Mouse (Mus musculus) spleen, postnatal 14 days (tissue): ENCODE measurements at regions not wholly inside any gene's neighbourhood (a gene's known extent, or its start where the extent isn't known, plus 50 kb on each side); places are given as distances from the start of the nearest gene placed in this dataset.

Experiments used
- DNase-seq, 2 experiments: peaks; one replicate each; pipeline ENCODE4 v3.0.0; 2021 to 2022; ENCODE audit warnings: low spot score in 2 of 2

- no peak for DNase-seq
Measured at GRCm38 (mm10) chr12:71572833-71573446, 257.9 kb upstream of the Daam1 start.

- no peak for DNase-seq
Measured at GRCm38 (mm10) chr12:71573456-71573855, 257.4 kb upstream of the Daam1 start.

GRCm38 (mm10) chr12:71574685-71575084 lies 256.2 kb upstream of the Daam1 start:
- DNase-seq, result no peak

- DNase-seq, result no peak
Measured at GRCm38 (mm10) chr12:71577349-71577748, 253.5 kb upstream of the Daam1 start.

GRCm38 (mm10) chr12:71578006-71578405 lies 252.9 kb upstream of the Daam1 start:
- DNase-seq, result no peak

- no peak for DNase-seq
Measured at GRCm38 (mm10) chr12:71578912-71579311, 252.0 kb upstream of the Daam1 start.

GRCm38 (mm10) chr12:71580532-71581290 lies 250.2 kb upstream of the Daam1 start:
- no peak for DNase-seq

GRCm38 (mm10) chr12:71584618-71585017 lies 246.3 kb upstream of the Daam1 start:
- no peak for DNase-seq

GRCm38 (mm10) chr12:71598641-71599040 lies 232.2 kb upstream of the Daam1 start:
- DNase-seq, result no peak

GRCm38 (mm10) chr12:71601091-71601690 lies 229.7 kb upstream of the Daam1 start:
- DNase-seq, result no peak

- DNase-seq, result no peak
Measured at GRCm38 (mm10) chr12:71603136-71603535, 227.7 kb upstream of the Daam1 start.

GRCm38 (mm10) chr12:71606366-71606765 lies 224.5 kb upstream of the Daam1 start:
- no peak for DNase-seq

- DNase-seq, result no peak
Measured at GRCm38 (mm10) chr12:71607966-71608365, 222.9 kb upstream of the Daam1 start.

- no peak for DNase-seq
Measured at GRCm38 (mm10) chr12:71613326-71613725, 217.6 kb upstream of the Daam1 start.

GRCm38 (mm10) chr12:71614945-71615344 lies 215.9 kb upstream of the Daam1 start:
- DNase-seq, result no peak

GRCm38 (mm10) chr12:71615383-71615782 lies 215.5 kb upstream of the Daam1 start:
- no peak for DNase-seq

GRCm38 (mm10) chr12:71616121-71616520 lies 214.8 kb upstream of the Daam1 start:
- no peak for DNase-seq

GRCm38 (mm10) chr12:71618466-71618865 lies 212.4 kb upstream of the Daam1 start:
- no peak for DNase-seq

- no peak for DNase-seq
Measured at GRCm38 (mm10) chr12:71618956-71619355, 211.9 kb upstream of the Daam1 start.

GRCm38 (mm10) chr12:71619561-71619960 lies 211.3 kb upstream of the Daam1 start:
- DNase-seq, result no peak

- DNase-seq, result no peak
Measured at GRCm38 (mm10) chr12:71621542-71621941, 209.3 kb upstream of the Daam1 start.

- DNase-seq, result no peak
Measured at GRCm38 (mm10) chr12:71622761-71623160, 208.1 kb upstream of the Daam1 start.

GRCm38 (mm10) chr12:71623271-71623670 lies 207.6 kb upstream of the Daam1 start:
- DNase-seq, result no peak
